Mouse (Mus musculus): ENCODE results near the gene Ndufv3. TPM values are rescaled to one million over a fixed set of nuclear protein-coding genes. Genes with fewer than 3 reads are reported as not detected.

Ndufv3 gene
- polyA plus RNA-seq, 1 experiment, result 101 TPM

DNA sequence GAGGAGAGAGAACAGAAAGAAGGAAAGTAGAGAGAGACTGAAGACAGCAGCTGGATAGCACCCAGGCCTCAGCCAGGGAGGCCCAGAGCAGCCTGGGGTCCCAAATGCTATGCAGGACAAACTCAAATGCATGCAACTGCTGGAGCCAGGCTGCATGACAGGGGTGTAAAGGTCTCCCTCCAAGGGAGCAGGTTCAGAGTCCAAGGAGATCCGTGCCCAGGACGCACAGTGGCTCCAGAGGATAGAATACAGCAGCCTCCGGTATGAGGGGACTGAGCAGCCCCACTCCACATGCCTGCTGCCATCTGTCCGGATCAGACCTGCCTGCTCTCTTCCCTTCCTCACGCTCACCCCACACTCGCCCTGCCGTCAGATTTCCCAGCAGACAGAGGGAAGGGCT is 13.6 kb upstream of the Ndufv3 start:
- H3K4me3 ChIP-seq (replicated peaks; ENCODE audit: extremely low read depth, low read depth, low read length), result no peak overlapping the region
- TF ChIP-seq CTCF (IDR thresholded peaks at IDR 0.05; ENCODE audit: insufficient read depth, low read length) (no peak), POLR2A (IDR thresholded peaks at IDR 0.05; ENCODE audit: borderline replicate concordance, extremely low read depth, low read depth, low read length) (no peak)
- 0 out of 2 replicates have a peak, but pooled peaks cover 1% of the 10 kb centered on the region for H3K4me1 ChIP-seq (ENCODE audit: control insufficient read depth, insufficient read depth, low read length)
- WGBS, result 84% methylated on average over 7 of the region's 7 CpGs
- no peak for DNase-seq

- Histone ChIP-seq H3K4me1 (ENCODE audit: control insufficient read depth, insufficient read depth, low read length) (peaks cover 6% of the 10 kb centered on the region; the same call in 1 of the 2 replicates), H3K4me3 (replicated peaks; ENCODE audit: extremely low read depth, low read depth, low read length) (no peak overlapping the region)
- DNase-seq, result no peak
- TF ChIP-seq POLR2A (IDR thresholded peaks at IDR 0.05; ENCODE audit: borderline replicate concordance, extremely low read depth, low read depth, low read length) (no peak), CTCF (IDR thresholded peaks at IDR 0.05; ENCODE audit: insufficient read depth, low read length) (no peak)
- WGBS, result 97% methylated on average over 6 of the region's 6 CpGs
Observed at GRCm38 (mm10) chr17:31510944-31511343, 9.0 kb upstream of the Ndufv3 start.

GRCm38 (mm10) chr17:31511792-31512495 is 8.0 kb upstream of the Ndufv3 start:
- H3K4me3 ChIP-seq (replicated peaks; ENCODE audit: extremely low read depth, low read depth, low read length), result peak overlapping the region; percentile 84
- no peak for TF ChIP-seq CTCF (IDR thresholded peaks at IDR 0.05; ENCODE audit: insufficient read depth, low read length)
- TF ChIP-seq POLR2A (IDR thresholded peaks at IDR 0.05; ENCODE audit: borderline replicate concordance, extremely low read depth, low read depth, low read length), result peak; percentile 80; the same call in 1 of the 2 replicates
- WGBS, result under 1% methylated on average over 56 of the region's 56 CpGs
- H3K4me1 ChIP-seq (ENCODE audit: control insufficient read depth, insufficient read depth, low read length), result peaks cover 6% of the 10 kb centered on the region; the same call in 1 of the 2 replicates
- peak; percentile 83 for DNase-seq

DNA sequence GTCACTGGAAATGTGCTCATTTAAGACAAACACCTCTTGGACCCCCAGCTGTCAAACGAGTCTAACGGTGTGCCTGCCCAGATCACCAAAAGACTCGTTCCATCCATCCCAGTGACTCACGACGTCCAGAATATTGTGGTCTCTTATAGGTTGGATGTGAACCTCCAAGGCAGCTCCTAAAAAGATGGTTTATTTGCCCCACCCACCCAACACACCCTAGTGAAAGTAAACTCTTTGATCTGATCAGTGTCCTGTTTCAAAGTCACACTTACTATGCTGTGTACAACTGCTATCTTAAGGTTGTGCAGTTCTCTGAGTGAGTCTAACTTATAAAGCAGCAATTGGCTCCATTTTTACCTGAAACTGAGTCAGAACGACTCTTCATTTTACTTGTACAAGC is 7.3 kb upstream of the Ndufv3 start:
- WGBS, result 13% methylated on average over 6 of the region's 6 CpGs
- no peak for TF ChIP-seq CTCF (IDR thresholded peaks at IDR 0.05; ENCODE audit: insufficient read depth, low read length)
- no peak for TF ChIP-seq POLR2A (IDR thresholded peaks at IDR 0.05; ENCODE audit: borderline replicate concordance, extremely low read depth, low read depth, low read length)

DNA sequence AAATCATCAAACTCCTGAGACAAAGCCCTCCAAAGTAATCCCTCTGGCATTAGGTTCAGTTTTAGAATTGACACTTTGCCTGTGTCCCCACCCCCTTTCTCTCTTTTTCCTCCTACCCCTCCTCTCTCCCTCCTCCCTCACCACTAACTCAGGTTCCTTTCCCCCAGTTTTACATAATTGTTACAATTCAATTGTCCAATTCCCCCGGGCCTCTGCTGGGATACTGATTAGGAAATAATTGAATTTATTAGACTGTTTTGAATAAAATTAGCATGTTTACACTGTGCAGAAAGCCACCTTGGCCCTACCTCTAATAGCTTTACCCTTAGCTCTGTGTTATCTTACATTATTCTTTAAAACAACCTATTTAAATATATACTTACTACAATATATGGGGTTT is 5.2 kb upstream of the Ndufv3 start:
- DNase-seq, result no peak
- Histone ChIP-seq H3K4me1 (ENCODE audit: control insufficient read depth, insufficient read depth, low read length) (peaks cover 6% of the 10 kb centered on the region; the same call in 1 of the 2 replicates), H3K4me3 (replicated peaks; ENCODE audit: extremely low read depth, low read depth, low read length) (no peak overlapping the region)
- WGBS, result 63% methylated on average over 1 of the region's 1 CpGs
- no peak for TF ChIP-seq POLR2A (IDR thresholded peaks at IDR 0.05; ENCODE audit: borderline replicate concordance, extremely low read depth, low read depth, low read length)
- no peak for TF ChIP-seq CTCF (IDR thresholded peaks at IDR 0.05; ENCODE audit: insufficient read depth, low read length)

More for the DNA sequence above, 7.3 kb upstream of the Ndufv3 start:
- H3K4me3 ChIP-seq (replicated peaks; ENCODE audit: extremely low read depth, low read depth, low read length), result peak overlapping the region; percentile 84
- H3K4me1 ChIP-seq (ENCODE audit: control insufficient read depth, insufficient read depth, low read length), result peaks cover 6% of the 10 kb centered on the region; the same call in 1 of the 2 replicates
- DNase-seq, result no peak

- 3% methylated on average over 7 of the region's 7 CpGs for WGBS
- TF ChIP-seq CTCF (IDR thresholded peaks at IDR 0.05; ENCODE audit: insufficient read depth, low read length), result no peak
- TF ChIP-seq POLR2A (IDR thresholded peaks at IDR 0.05; ENCODE audit: borderline replicate concordance, extremely low read depth, low read depth, low read length), result no peak
- Histone ChIP-seq H3K4me3 (replicated peaks; ENCODE audit: extremely low read depth, low read depth, low read length) (peak overlapping the region; percentile 60), H3K4me1 (ENCODE audit: control insufficient read depth, insufficient read depth, low read length) (no peaks in the 10 kb centered on the region; the same call in 1 of the 2 replicates)
- no peak for DNase-seq
Observed at GRCm38 (mm10) chr17:31519344-31519945, 470 bp upstream of the Ndufv3 start.

DNA sequence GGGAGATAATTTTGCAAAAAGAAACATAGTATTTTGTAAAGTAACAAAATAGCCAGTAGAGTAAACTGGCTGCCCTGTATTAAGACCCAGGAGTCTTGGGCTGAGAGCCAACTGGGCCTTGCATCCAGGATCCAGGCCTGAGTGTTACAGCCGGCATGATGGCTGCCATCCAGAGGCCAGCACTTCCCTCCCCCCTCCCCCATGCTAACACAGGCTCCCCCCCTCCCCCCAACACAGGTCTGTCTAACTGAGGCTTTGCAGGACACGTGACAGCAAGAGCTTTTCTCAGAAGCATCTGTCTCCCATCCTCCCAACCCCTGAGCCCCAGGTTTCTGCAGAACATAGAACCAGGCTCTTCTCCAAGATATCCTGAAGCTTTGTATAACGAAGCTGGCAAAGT is 980 bp downstream of the Ndufv3 start:
- H3K4me3 ChIP-seq (replicated peaks; ENCODE audit: extremely low read depth, low read depth, low read length), result peak overlapping the region; percentile 13
- H3K4me1 ChIP-seq (ENCODE audit: control insufficient read depth, insufficient read depth, low read length), result no peaks in the 10 kb centered on the region; the same call in 1 of the 2 replicates
- 18% methylated on average over 3 of the region's 3 CpGs for WGBS
- no peak for TF ChIP-seq POLR2A (IDR thresholded peaks at IDR 0.05; ENCODE audit: borderline replicate concordance, extremely low read depth, low read depth, low read length)
- no peak for TF ChIP-seq CTCF (IDR thresholded peaks at IDR 0.05; ENCODE audit: insufficient read depth, low read length)
- DNase-seq, result no peak

DNA sequence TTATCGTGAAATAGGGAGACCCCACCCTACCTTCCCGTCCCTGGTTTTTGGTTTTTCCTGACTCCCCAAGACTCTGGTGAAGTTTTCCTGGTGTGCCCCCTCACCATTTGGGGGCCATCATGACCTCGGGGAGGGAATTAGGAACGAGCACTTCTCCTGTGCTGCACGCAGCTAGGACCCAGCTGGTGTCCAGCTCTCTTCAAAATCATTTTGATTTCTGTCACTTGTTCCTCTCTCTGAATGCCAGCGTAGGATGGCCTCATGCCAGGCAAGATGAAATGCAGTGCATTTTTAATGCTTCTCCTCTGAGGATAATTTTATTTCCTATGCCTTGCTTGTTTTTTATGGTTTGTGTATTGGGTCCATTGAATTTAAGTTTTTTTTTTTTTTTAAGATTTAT is 2.0 kb downstream of the Ndufv3 start:
- no peak for DNase-seq
- Histone ChIP-seq H3K4me3 (replicated peaks; ENCODE audit: extremely low read depth, low read depth, low read length) (no peak overlapping the region), H3K4me1 (ENCODE audit: control insufficient read depth, insufficient read depth, low read length) (no peaks in the 10 kb centered on the region; the same call in 1 of the 2 replicates)
- no peak for TF ChIP-seq CTCF (IDR thresholded peaks at IDR 0.05; ENCODE audit: insufficient read depth, low read length)
- no peak for TF ChIP-seq POLR2A (IDR thresholded peaks at IDR 0.05; ENCODE audit: borderline replicate concordance, extremely low read depth, low read depth, low read length)
- WGBS, result 82% methylated on average over 6 of the region's 6 CpGs

DNA sequence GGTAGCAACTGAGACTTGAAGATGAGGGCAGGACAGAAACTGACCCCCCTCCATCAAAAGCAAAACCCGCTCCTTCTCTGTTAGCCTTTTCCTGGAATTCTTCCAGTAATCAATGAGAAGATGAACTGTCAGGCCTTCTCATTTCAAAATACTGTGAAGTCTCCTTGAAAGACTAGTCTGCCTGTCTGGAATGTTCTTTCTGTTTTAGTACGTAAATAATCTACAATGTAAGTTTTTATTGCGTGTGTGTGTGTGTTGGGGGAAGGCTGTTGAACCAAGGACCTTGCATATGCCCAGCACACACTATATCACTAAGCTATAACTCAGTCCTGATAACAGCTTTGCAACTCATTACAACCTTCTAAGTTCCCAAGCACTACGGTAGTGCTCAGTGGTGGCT is 5.2 kb downstream of the Ndufv3 start:
- Histone ChIP-seq H3K4me1 (ENCODE audit: control insufficient read depth, insufficient read depth, low read length) (no peaks in the 10 kb centered on the region; the same call in 1 of the 2 replicates), H3K4me3 (replicated peaks; ENCODE audit: extremely low read depth, low read depth, low read length) (no peak overlapping the region)
- TF ChIP-seq CTCF (IDR thresholded peaks at IDR 0.05; ENCODE audit: insufficient read depth, low read length), result no peak
- TF ChIP-seq POLR2A (IDR thresholded peaks at IDR 0.05; ENCODE audit: borderline replicate concordance, extremely low read depth, low read depth, low read length), result no peak
- no peak for DNase-seq
- 88% methylated on average over 4 of the region's 4 CpGs for WGBS
